Mouse (Mus musculus): ENCODE measurements around the gene Sdc3. TPM values are rescaled to one million over a fixed set of nuclear protein-coding genes. Genes with fewer than 3 reads are reported as not detected.
A peak's percentile ranks its signal among the peaks of the same experiment; 100 is the strongest.

Sdc3 gene
- polyA plus RNA-seq, 1 experiment: 73.1 TPM

DNA sequence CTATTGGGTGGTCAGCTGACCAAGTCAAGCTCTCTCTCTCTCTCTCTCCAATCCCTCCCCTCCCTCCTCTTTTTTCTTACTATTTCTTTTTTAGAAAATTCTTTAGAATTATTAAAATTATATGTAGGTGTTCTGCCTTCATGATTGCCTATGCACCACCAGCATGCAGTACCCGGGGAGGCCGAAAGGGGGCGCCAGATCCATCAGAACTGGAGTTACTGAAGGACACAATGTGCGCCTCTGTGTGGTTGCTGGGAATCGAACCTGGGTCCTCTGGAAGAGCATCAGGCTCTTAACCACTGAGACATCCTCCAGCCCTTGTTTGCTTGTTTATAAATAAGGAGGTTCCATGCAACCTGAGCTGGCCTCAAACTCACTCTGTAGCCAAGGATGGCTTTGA is 81.1 kb downstream of the Sdc3 start:
- Histone ChIP-seq H3K36me3 (ENCODE audit: control insufficient read depth, insufficient read depth, low read length) (no peaks in the 10 kb centered on the region), H3K4me1 (ENCODE audit: control insufficient read depth, insufficient read depth, low read length) (0 out of 2 replicates have a peak, but pooled peaks cover 2% of the 10 kb centered on the region), H3K4me3 (ENCODE audit: control insufficient read depth, low read depth, low read length) (no peak overlapping the region), H3K27ac (ENCODE audit: control insufficient read depth, insufficient read depth, low read depth, low read length) (no peak overlapping the region), H3K27me3 (ENCODE audit: control insufficient read depth, insufficient read depth, low read length) (no peaks in the 10 kb centered on the region)
- no peak for TF ChIP-seq POLR2A (IDR thresholded peaks at IDR 0.05; ENCODE audit: control insufficient read depth, low read depth, low read length)
- peak; percentile 86 for TF ChIP-seq CTCF (IDR thresholded peaks at IDR 0.05; ENCODE audit: control insufficient read depth, insufficient read depth, insufficient replicate concordance, low read depth, low read length)

DNA sequence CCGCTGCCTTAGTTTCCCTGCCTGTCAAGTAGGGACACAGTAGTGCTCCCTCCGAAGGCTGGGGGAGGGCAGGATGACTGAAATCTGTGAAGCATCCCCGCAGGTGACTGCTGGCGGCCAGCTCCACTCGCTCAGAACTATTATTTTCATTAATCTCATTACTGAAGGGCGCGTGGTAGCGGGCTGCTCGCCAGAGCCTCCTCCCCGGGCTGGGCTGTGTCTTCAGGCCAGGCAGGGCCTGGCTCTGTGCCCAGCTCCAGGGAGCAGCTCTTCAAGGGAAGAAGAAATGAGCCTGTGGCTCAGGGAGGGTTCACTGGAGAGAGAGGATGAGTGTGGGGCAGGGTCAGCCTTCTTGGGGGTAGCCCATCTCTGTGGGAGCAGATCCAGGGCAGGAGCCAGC is 82.3 kb downstream of the Sdc3 start:
- Histone ChIP-seq H3K36me3 (ENCODE audit: control insufficient read depth, insufficient read depth, low read length) (no peaks in the 10 kb centered on the region), H3K4me1 (ENCODE audit: control insufficient read depth, insufficient read depth, low read length) (peaks cover 4% of the 10 kb centered on the region; the same call in 1 of the 2 replicates), H3K4me3 (ENCODE audit: control insufficient read depth, low read depth, low read length) (no peak overlapping the region), H3K27me3 (ENCODE audit: control insufficient read depth, insufficient read depth, low read length) (no peaks in the 10 kb centered on the region), H3K27ac (ENCODE audit: control insufficient read depth, insufficient read depth, low read depth, low read length) (no peak overlapping the region)
- TF ChIP-seq POLR2A (IDR thresholded peaks at IDR 0.05; ENCODE audit: control insufficient read depth, low read depth, low read length): no peak
- no peak for TF ChIP-seq CTCF (IDR thresholded peaks at IDR 0.05; ENCODE audit: control insufficient read depth, insufficient read depth, insufficient replicate concordance, low read depth, low read length)

Other genes with a start within 250 kb of the Sdc3 start
- gene Nkain1, start 218.4 kb upstream of the Sdc3 start, polyA plus RNA-seq (2012; rRNA removed): 12.3 and 13.1 TPM in 2 replicates
- gene Pum1, start 129.2 kb upstream of the Sdc3 start, polyA plus RNA-seq (2012; rRNA removed): 56.5 and 59.5 TPM in 2 replicates
- gene Laptm5, start 120.6 kb downstream of the Sdc3 start, polyA plus RNA-seq (2012; rRNA removed): 4.2 and 5.6 TPM in 2 replicates
- gene Matn1, start 151.8 kb downstream of the Sdc3 start, polyA plus RNA-seq (2012; rRNA removed): not detected in 2 replicates

Data from testis, adult 2 months (tissue).